Mouse (Mus musculus): ENCODE measurements at regions not wholly inside any gene's neighbourhood (a gene's known extent, or its start where the extent isn't known, plus 50 kb on each side); places are given as distances from the start of the nearest gene placed in this dataset.

DNA sequence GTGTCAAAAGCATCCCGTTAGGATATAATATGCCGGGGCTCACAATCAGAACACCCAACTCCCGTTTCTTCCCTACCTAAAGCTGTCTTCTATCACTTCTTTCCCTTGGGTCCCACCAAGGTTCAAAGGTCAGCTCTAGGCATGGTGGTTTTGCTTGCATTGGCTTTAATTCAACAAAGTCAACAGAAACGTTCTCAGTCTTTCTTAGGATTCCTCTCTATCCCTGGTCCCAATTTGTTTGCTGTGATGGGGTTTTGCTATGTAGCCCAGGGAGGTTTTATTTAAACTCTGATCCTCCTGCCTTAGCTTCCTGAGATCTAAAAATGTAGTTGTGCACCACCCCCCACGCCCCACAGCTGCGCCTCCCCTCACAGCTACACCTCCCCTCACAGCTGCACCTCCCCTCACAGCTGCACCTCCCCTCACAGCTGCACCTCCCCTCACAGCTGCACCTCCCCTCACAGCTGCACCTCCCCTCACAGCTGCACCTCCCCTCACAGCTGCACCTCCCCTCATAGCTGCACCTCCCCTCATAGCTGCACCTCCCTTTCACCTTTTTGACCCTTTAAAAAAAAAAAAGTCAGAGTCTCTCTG, 73.1 kb upstream of the Spred2 start:
- no peak for TF ChIP-seq CTCF (IDR thresholded peaks at IDR 0.05; ENCODE audit: low read depth)
- no peak for TF ChIP-seq EP300 (IDR thresholded peaks at IDR 0.05; ENCODE audit: low read depth)
